Mouse (Mus musculus) bone marrow, adult 2 months (tissue): ENCODE measurements around the gene Ager. TPM values are rescaled to one million over a fixed set of nuclear protein-coding genes. Genes with fewer than 3 reads are reported as not detected.

Experiments used
- H3K27ac ChIP-seq: fragments of 200-500 bp; 2 replicates; pipeline ENCODE4 v1.5.1; 2012; ENCODE audit warnings: low read depth, mild to moderate bottlenecking, control low read depth, inconsistent platforms, low read length; ENCODE audit not compliant: control insufficient read depth, poor library complexity, insufficient read depth
- H3K4me1 ChIP-seq: fragments of 200-500 bp; 2 replicates; pipeline ENCODE4 v1.6.1; 2011; ENCODE audit warnings: low read length; ENCODE audit not compliant: control insufficient read depth, insufficient read depth
- H3K4me3 ChIP-seq: fragments of 200-500 bp; replicated peaks from 2 replicates; pipeline ENCODE3; 2011; ENCODE audit warnings: mild to moderate bottlenecking, low read depth, low read length, control low read depth; ENCODE audit not compliant: control insufficient read depth
- CTCF ChIP-seq: fragments of 200-500 bp; IDR thresholded peaks from 2 replicates; pipeline ENCODE4 v1.5.1; 2011; ENCODE audit warnings: low read length, control low read depth; ENCODE audit not compliant: control insufficient read depth, insufficient read depth
- POLR2A ChIP-seq: fragments of 200-500 bp; IDR thresholded peaks from 2 replicates; pipeline ENCODE4 v1.6.1; 2011; ENCODE audit warnings: low read depth, mild to moderate bottlenecking, control low read depth, low read length, borderline replicate concordance; ENCODE audit not compliant: control insufficient read depth
- WGBS: fragments of 180-500 bp; shearing (Covaris S2); methylation state at CpG from one replicate; pipeline ENCODE4 v1.1.7; 2018; 5-methylcytosine and 5-hydroxymethylcytosine counted together
- polyA plus RNA-seq: library from polyadenylated mRNA; stranded (reverse); fragments of >200 nt; gene quantifications from 2 replicates; pipeline ENCODE4 v1.2.4, GENCODE M21; 2011; ENCODE audit warnings: low replicate concordance; ENCODE audit not compliant: missing spikeins, insufficient read depth, insufficient read length

Gene Ager
- polyA plus RNA-seq, 1 experiment, result 16.3 TPM

DNA sequence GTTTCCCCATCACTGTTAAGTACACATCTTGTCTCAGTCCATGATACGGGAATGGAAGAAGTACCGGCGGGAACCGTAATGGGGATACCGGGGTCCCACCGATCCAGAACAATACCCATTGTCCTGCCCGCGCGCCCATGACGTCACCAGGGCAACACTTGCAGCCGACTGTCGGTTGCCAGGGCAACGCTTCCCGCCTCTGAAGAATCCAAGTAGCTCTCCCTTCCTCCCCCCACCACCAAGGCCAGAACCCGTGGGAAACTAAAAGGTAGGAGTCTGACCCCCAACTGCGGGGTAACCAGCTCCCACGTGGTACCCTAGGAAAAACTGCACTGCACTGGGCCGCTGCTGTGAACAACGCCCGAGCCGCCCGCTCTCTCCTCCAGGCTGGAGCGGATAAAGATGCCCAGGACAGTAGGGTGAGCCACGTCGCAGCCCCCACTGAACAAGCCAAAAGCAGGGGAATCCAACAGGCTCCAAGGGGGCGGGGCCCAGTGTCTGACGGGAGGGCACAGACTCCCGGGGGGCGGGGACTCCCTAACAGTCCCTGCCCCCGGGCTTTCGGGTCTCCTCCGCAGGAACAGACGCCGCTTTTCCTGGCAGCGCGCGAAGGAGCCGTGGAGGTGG, 10.8 kb upstream of the Ager start:
- TF ChIP-seq POLR2A (no peak), CTCF (no peak)
- H3K4me1 ChIP-seq, result no peaks in the 10 kb centered on the region; the same call in 1 of the 2 replicates
- H3K27ac ChIP-seq, result peak overlapping the region; percentile 89
- under 1% methylated on average over 38 of the region's 38 CpGs for WGBS
- H3K4me3 ChIP-seq, result peak overlapping the region; percentile 76

DNA sequence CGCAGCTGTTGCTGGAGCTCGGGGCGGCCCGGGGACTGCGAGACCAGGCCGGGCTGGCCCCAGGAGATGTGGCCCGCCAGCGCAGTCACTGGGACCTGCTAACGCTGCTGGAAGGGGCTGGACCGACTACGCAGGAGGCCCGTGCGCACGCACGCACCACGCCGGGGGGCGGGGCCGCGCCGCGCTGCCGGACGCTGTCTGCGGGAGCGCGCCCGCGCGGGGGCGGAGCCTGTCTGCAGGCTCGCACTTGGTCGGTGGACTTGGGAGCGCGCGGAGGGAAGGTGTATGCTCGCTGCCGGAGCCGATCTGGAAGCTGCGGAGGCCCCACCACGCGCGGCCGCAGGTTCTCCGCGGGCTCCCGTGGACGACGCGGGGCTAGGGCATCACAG, 10.2 kb upstream of the Ager start:
- TF ChIP-seq POLR2A (peak; percentile 98), CTCF (no peak)
- Histone ChIP-seq H3K27ac (peak overlapping the region; percentile 89), H3K4me1 (no peaks in the 10 kb centered on the region; the same call in 1 of the 2 replicates), H3K4me3 (peak overlapping the region; percentile 76)
- WGBS, result under 1% methylated on average over 50 of the region's 50 CpGs

DNA sequence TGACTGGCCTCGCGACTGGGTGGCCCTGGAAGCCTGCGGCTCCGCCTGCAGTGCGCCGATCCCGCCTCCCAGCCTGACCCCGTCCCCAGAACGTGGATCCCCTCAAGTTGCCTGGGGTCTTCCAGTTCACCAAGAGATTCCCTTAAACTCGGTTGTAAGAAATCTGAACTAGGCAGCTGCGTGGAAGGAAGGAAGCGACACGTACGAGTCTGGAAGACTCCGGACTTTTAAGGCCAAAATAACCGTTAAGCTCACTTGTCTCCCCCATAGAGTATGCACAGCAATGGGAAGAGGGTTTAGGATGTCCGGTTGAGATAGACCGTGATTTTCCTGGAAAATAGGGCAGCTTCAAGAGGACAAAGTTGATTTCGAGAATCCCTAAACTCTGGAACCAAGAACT, 9.8 kb upstream of the Ager start:
- H3K27ac ChIP-seq, result peak overlapping the region; percentile 89
- no peaks in the 10 kb centered on the region; the same call in 1 of the 2 replicates for H3K4me1 ChIP-seq
- peak overlapping the region; percentile 76 for H3K4me3 ChIP-seq
- TF ChIP-seq CTCF (no peak), POLR2A (no peak)
- WGBS, result under 1% methylated on average over 19 of the region's 19 CpGs

DNA sequence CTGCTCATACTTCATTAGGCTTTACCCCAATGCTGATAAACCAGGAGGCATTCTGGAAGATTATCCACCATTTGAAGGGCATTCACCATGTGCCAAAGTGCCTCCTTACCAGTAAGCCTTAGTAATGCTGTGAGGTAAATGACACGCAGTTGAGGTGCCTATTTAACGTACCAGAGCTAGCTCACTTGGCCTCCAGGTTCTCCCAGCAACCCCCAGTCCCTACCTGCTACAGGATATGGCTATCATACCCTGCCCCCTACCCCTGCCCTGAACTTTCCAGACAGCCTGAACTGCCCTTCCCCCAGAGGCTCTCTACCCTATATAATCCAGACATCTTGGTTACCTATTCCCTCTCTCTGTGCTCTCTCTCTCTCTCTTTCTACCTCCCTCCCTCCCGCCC, 8.9 kb upstream of the Ager start:
- WGBS, result 39% methylated on average over 3 of the region's 3 CpGs
- no peaks in the 10 kb centered on the region; the same call in 1 of the 2 replicates for H3K4me1 ChIP-seq
- peak overlapping the region; percentile 38; the same call in 1 of the 2 replicates for H3K27ac ChIP-seq
- TF ChIP-seq POLR2A, result no peak
- no peak for TF ChIP-seq CTCF
- peak overlapping the region; percentile 59 for H3K4me3 ChIP-seq

DNA sequence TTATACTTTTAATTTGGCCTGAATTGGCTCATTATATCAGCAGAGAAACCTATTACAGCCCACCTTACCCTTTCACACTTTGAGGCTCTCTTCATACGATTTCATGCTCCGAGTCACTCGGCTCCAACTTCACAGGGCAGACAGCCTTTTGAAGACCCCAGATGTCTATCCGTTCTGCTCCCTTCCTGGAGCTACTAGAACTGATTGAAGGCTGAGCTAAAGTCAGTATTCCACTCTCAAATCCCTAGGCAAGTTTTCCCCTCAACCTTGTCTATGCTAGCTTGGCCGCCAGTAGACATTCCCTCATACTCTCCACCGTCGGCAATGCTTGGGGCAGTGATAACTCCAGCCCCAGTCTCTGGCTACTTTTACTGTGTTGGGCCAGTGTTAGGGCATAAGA, 8.5 kb upstream of the Ager start:
- WGBS, result 17% methylated on average over 7 of the region's 7 CpGs
- no peak for TF ChIP-seq CTCF
- TF ChIP-seq POLR2A, result no peak
- no peaks in the 10 kb centered on the region; the same call in 1 of the 2 replicates for H3K4me1 ChIP-seq
- peak overlapping the region; percentile 95 for H3K27ac ChIP-seq
- peak overlapping the region; percentile 68 for H3K4me3 ChIP-seq

DNA sequence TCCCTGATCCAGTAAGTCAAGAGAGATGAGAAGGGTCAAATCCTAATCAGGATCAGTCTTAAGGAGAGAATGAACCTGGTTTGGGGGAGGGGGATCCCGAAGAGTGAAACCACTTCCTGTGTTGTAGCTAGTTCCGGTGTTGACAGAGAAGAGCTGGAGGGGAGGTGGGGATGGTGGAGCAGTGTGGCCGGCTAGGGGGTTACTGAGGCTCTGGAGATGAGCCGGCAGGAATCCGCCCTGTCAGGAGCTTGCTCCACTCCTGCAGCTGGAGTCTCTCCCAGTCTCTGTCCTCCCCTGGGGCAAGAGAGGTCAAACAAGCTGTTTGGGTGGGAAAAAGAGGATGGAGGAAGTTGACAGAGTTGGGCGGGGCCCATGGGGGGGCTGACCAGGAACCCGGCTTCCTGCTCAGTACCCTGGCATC, 8.0 kb upstream of the Ager start, which contains the start of gene Gpsm3:
TSS of gene Gpsm3 (plus strand) at position 126 of the 421 bp plus-strand sequence.
- TF ChIP-seq CTCF (no peak), POLR2A (0 out of 2 replicates have a peak, but pooled peaks have one; percentile 44)
- H3K4me3 ChIP-seq, result peak within 1 kb of the TSS; percentile 86
- peak within 1 kb of the TSS; percentile 95 for H3K27ac ChIP-seq
- WGBS, result under 1% methylated on average over 7 of the region's 7 CpGs
- H3K4me1 ChIP-seq, result no peaks in the 10 kb centered on the region; the same call in 1 of the 2 replicates

DNA sequence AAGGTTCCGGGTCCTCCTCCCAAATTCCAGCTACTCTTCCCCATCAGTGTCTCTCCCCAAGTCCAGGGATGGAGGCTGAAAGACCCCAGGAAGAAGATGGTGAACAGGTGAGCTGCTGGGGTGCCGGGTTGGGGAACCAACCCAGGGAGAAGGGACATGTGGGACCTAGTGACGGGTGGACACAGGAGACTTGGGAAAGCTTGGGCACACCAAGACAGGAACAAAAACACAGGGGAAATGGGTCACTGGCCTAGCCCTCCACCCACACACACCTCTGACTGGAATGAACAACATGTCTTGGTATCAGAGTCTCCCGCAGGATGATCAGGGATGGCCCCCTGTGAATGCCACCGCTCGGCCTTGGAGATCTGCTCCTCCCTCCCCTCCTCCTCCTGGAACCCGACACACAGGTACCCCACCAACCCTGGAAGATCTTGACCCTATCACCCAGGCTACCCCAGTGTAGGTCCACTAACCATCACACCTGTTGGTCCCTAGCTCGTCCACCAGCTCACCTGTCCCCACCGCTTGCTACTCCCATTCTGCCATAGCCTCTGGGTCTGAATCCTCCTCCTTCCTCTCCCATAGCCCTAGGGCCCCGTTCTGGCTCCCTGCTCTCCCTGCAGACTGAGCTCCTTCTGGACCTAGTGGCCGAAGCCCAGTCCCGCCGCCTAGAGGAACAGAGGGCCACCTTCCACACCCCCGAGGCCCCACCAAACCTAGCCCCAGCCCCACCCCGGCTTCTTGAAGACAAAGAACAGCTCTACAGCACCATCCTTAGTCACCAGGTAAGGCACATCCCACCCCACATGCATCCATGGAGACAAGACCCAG, 7.3 kb upstream of the Ager start:
- 29% methylated on average over 15 of the region's 15 CpGs for WGBS
- peak overlapping the region; percentile 95 for H3K27ac ChIP-seq
- H3K4me3 ChIP-seq, result peak overlapping the region; percentile 86
- no peaks in the 10 kb centered on the region; the same call in 1 of the 2 replicates for H3K4me1 ChIP-seq
- TF ChIP-seq POLR2A (0 out of 2 replicates have a peak, but pooled peaks have one; percentile 8), CTCF (no peak)

DNA sequence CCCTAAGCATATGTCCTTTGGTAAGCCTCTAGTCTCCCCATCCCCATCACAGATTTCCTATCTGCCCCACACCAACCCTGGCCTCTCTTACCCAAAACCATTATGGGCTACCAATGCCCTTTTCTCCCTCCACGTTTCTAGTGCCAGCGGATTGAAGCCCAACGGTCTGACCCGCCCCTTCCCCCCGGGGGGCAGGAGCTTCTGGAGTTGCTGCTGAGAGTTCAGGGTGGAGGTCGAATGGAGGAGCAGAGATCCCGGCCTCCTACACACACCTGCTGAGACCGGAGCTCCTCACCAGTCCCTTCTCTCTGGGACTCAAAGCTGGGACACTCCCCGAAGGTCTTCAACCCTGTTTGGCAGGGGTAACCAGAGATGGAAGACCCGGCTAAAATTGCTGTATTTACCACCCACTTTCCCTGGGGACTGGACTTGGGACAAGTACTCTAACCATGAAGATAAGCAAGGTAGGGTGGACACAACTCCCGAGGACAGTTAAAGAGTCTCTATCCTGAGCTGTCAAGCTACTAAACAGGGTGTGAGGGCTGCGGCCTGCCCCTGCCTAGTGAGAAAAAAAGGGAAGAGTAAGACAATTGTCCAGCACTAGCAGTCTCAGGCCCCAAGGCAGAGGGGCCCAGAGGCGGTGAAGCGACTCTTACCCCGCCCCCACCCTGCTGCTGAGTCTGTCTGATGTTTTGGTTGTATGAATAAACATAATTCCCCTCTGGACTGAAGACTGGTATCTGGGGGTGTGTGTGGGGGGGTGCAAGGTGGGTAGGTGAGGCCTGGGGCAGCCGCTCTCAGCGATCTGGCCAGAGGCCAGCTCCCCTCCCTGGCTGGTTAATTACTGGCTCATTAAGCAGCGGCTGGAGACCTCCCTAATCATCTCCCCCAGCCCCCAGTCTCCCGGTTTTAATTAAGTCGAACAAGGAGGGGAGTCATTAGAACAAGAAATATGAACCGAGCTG, 6.4 kb upstream of the Ager start, which contains the start of gene Pbx2:
TSS of gene Pbx2 (plus strand) at position 238 of the 965 bp plus-strand sequence.
- Histone ChIP-seq H3K4me1 (no peaks in the 10 kb centered on the region; the same call in 1 of the 2 replicates), H3K4me3 (peak within 1 kb of the TSS; percentile 86), H3K27ac (peak within 1 kb of the TSS; percentile 95)
- WGBS, result 3% methylated on average over 21 of the region's 21 CpGs
- 0 out of 2 replicates have a peak, but pooled peaks have one; percentile 18 for TF ChIP-seq POLR2A
- no peak for TF ChIP-seq CTCF
